Mouse (Mus musculus) lung, embryonic 14.5 days (tissue): ENCODE results near the gene Ntan1. TPM values are rescaled to one million over a fixed set of nuclear protein-coding genes. Genes with fewer than 3 reads are reported as not detected.
"Not testable (repeated sequence)": the region's sequence is repeated elsewhere in the genome, so short reads cannot be mapped to it uniquely, and the experiment has no call there.

Experiments used
- ATAC-seq: fragments of 200-750 bp; cut with Nextera tagmentation; 2 replicates; pipeline ENCODE4 v1.8.0; 2017; ENCODE audit warnings: mild to moderate bottlenecking, moderate TSS enrichment, moderate library complexity; ENCODE audit not compliant: insufficient read depth
- DNase-seq: peaks from one replicate; pipeline ENCODE4 v3.0.0-alpha.2; 2015
- H3K27ac ChIP-seq: fragments of 300-500 bp; sonication (generic); 2 replicates; pipeline ENCODE4 v1.5.1; 2014; ENCODE audit warnings: low read depth, mild to moderate bottlenecking, moderate library complexity
- H3K27me3 ChIP-seq: fragments of 300-500 bp; sonication (generic); 2 replicates; pipeline ENCODE4 v1.6.1; 2014; ENCODE audit warnings: low read length, control low read depth; ENCODE audit not compliant: insufficient read depth
- H3K36me3 ChIP-seq: fragments of 300-500 bp; sonication (generic); 2 replicates; pipeline ENCODE4 v1.6.1; 2014; ENCODE audit warnings: control low read depth; ENCODE audit not compliant: insufficient read depth
- H3K4me1 ChIP-seq: fragments of 300-500 bp; sonication (generic); 2 replicates; pipeline ENCODE4 v1.6.1; 2014; ENCODE audit warnings: antibody characterized with exemption, control low read depth; ENCODE audit not compliant: insufficient read depth
- H3K4me2 ChIP-seq: fragments of 300-500 bp; sonication (generic); 2 replicates; pipeline ENCODE4 v1.6.1; 2014; ENCODE audit warnings: mild to moderate bottlenecking
- H3K4me3 ChIP-seq: fragments of 300-500 bp; sonication (generic); 2 replicates; pipeline ENCODE4 v1.5.1; 2014; ENCODE audit warnings: low read depth, low read length
- H3K9ac ChIP-seq: fragments of 300-500 bp; sonication (generic); 2 replicates; pipeline ENCODE4 v1.6.1; 2014
- H3K9me3 ChIP-seq: fragments of 300-500 bp; sonication (generic); 2 replicates; pipeline ENCODE4 v1.6.1; 2016; ENCODE audit warnings: low read depth, low read length, control low read depth
- CTCF ChIP-seq: IDR thresholded peaks from 2 replicates; pipeline ENCODE4 v1.5.1; 2016; ENCODE audit warnings: antibody characterized with exemption, low read depth
- WGBS: fragments of 180-500 bp; shearing (Covaris S2); extraction: QIAGEN DNeasy Blood & Tissue Kit; methylation state at CpG from one replicate; pipeline ENCODE4 v1.1.7; 2014; 5-methylcytosine and 5-hydroxymethylcytosine counted together
- polyA plus RNA-seq: library from polyadenylated mRNA; unstranded; fragments of >200 nt; fragmentation: Nextera tagmentation; extraction: Ambion mirVana; gene quantifications from 2 replicates; pipeline ENCODE4 v1.2.1, GENCODE M21; 2014

Ntan1 gene
- polyA plus RNA-seq, result 154 and 162 TPM in 2 replicates

GRCm38 (mm10) chr16:13818560-13819393 lies at the start of gene Ntan1:
Gene Ntan1 (plus strand): TSS chr16:13818845.
- Histone ChIP-seq H3K4me3 (peak within 1 kb of the TSS; percentile 81), H3K9me3 (no peaks in the 10 kb centered on the region), H3K27me3 (no peaks in the 10 kb centered on the region), H3K36me3 (peaks cover 22% of the 10 kb centered on the region), H3K4me2 (peak within 1 kb of the TSS; percentile 79), H3K4me1 (peaks cover 3% of the 10 kb centered on the region), H3K9ac (peak within 1 kb of the TSS; percentile 90), H3K27ac (peak within 1 kb of the TSS; percentile 93)
- under 1% methylated on average over 58 of the region's 58 CpGs for WGBS
- TF ChIP-seq CTCF, result no peak
- peak; percentile 97 for ATAC-seq
- peak; percentile 98 for DNase-seq

GRCm38 (mm10) chr16:13771603-13772002 lies 47.0 kb upstream of the Ntan1 start:
- H3K27me3 ChIP-seq, DNase-seq, H3K27ac ChIP-seq, H3K9ac ChIP-seq, ATAC-seq, H3K4me2 ChIP-seq, H3K4me3 ChIP-seq, H3K36me3 ChIP-seq, H3K9me3 ChIP-seq, H3K4me1 ChIP-seq: not testable (repeated sequence)
- WGBS, result 57% methylated on average over 4 of the region's 4 CpGs

GRCm38 (mm10) chr16:13772051-13772450 lies 46.6 kb upstream of the Ntan1 start:
- not testable (repeated sequence) for DNase-seq, H3K27me3 ChIP-seq, ATAC-seq, H3K4me3 ChIP-seq, H3K36me3 ChIP-seq, H3K9ac ChIP-seq, H3K4me1 ChIP-seq, H3K9me3 ChIP-seq, H3K4me2 ChIP-seq, H3K27ac ChIP-seq
- 85% methylated on average over 5 of the region's 5 CpGs for WGBS

GRCm38 (mm10) chr16:13774011-13774410 lies 44.6 kb upstream of the Ntan1 start:
- 68% methylated on average over 2 of the region's 2 CpGs for WGBS
- H3K4me2 ChIP-seq, H3K36me3 ChIP-seq, H3K27me3 ChIP-seq, DNase-seq, H3K4me3 ChIP-seq, H3K9ac ChIP-seq, H3K9me3 ChIP-seq, ATAC-seq, H3K27ac ChIP-seq, H3K4me1 ChIP-seq: not testable (repeated sequence)

- not testable (repeated sequence) for H3K27me3 ChIP-seq, H3K4me2 ChIP-seq, H3K9ac ChIP-seq, ATAC-seq, DNase-seq, H3K36me3 ChIP-seq, H3K9me3 ChIP-seq, H3K4me1 ChIP-seq, H3K27ac ChIP-seq, H3K4me3 ChIP-seq
- 91% methylated on average over 3 of the region's 3 CpGs for WGBS
Measured at GRCm38 (mm10) chr16:13774651-13775050, 44.0 kb upstream of the Ntan1 start.

GRCm38 (mm10) chr16:13780353-13781036 lies 38.1 kb upstream of the Ntan1 start, which contains the start of gene Rrn3:
Gene Rrn3 (plus strand): TSS chr16:13780708.
- Histone ChIP-seq H3K4me1 (0 out of 2 replicates have a peak, but pooled peaks cover 5% of the 10 kb centered on the region), H3K4me2 (peak within 1 kb of the TSS; percentile 87), H3K27me3 (no peaks in the 10 kb centered on the region), H3K4me3 (peak within 1 kb of the TSS; percentile 86), H3K27ac (peak within 1 kb of the TSS; percentile 73), H3K9ac (peak within 1 kb of the TSS; percentile 88), H3K36me3 (peaks cover 24% of the 10 kb centered on the region), H3K9me3 (peaks cover 10% of the 10 kb centered on the region; the same call in 1 of the 2 replicates)
- ATAC-seq (peak; percentile 99), DNase-seq (peak; percentile 94)
- under 1% methylated on average over 57 of the region's 57 CpGs for WGBS
- no peak for TF ChIP-seq CTCF

- peak overlapping the region; percentile 73; the same call in 1 of the 2 replicates for H3K27ac ChIP-seq
- no peak for TF ChIP-seq CTCF
- 26% methylated on average over 8 of the region's 8 CpGs for WGBS
- peaks cover 31% of the 10 kb centered on the region for H3K36me3 ChIP-seq
- peak overlapping the region; percentile 87 for H3K4me2 ChIP-seq
- peak overlapping the region; percentile 88 for H3K9ac ChIP-seq
- 0 out of 2 replicates have a peak, but pooled peaks have one; percentile 48 for ATAC-seq
- H3K4me1 ChIP-seq, result 0 out of 2 replicates have a peak, but pooled peaks cover 5% of the 10 kb centered on the region
- peaks cover 10% of the 10 kb centered on the region; the same call in 1 of the 2 replicates for H3K9me3 ChIP-seq
- no peaks in the 10 kb centered on the region for H3K27me3 ChIP-seq
- H3K4me3 ChIP-seq, result peak overlapping the region; percentile 86
- DNase-seq, result no peak
Measured at GRCm38 (mm10) chr16:13781216-13781615, 37.4 kb upstream of the Ntan1 start.
